Mouse (Mus musculus) midbrain, embryonic 14.5 days (tissue): Measurements from ENCODE around the gene Unc5cl. TPM values are rescaled to one million over a fixed set of nuclear protein-coding genes. Genes with fewer than 3 reads are reported as not detected.

Experiments
- ATAC-seq: fragments of 200-750 bp; cut with Nextera tagmentation; 2 replicates; pipeline ENCODE4 v1.8.0; 2017; ENCODE audit warnings: moderate number of reproducible peaks, moderate library complexity; ENCODE audit not compliant: low FRiP score, low TSS enrichment
- DNase-seq: peaks from one replicate; pipeline ENCODE4 v3.0.0-alpha.2; 2015
- H3K27ac ChIP-seq: fragments of 300-500 bp; sonication (generic); replicated peaks from 2 replicates; pipeline ENCODE4 v1.5.1; 2014; ENCODE audit warnings: mild to moderate bottlenecking, low read depth, low read length, moderate library complexity
- H3K27me3 ChIP-seq: fragments of 300-500 bp; sonication (generic); 2 replicates; pipeline ENCODE4 v1.6.1; 2014; ENCODE audit warnings: low read length, control low read depth, mixed read lengths; ENCODE audit not compliant: control insufficient read depth, insufficient read depth
- H3K36me3 ChIP-seq: fragments of 300-500 bp; sonication (generic); 2 replicates; pipeline ENCODE4 v1.6.1; 2014; ENCODE audit warnings: low read length, control low read depth; ENCODE audit not compliant: control insufficient read depth, insufficient read depth
- H3K4me1 ChIP-seq: fragments of 300-500 bp; sonication (generic); 2 replicates; pipeline ENCODE4 v1.6.1; 2014; ENCODE audit warnings: mild to moderate bottlenecking, antibody characterized with exemption, low read length, control low read depth; ENCODE audit not compliant: control insufficient read depth, insufficient read depth
- H3K4me2 ChIP-seq: fragments of 300-500 bp; sonication (generic); 2 replicates; pipeline ENCODE4 v1.6.1; 2014; ENCODE audit warnings: mild to moderate bottlenecking, low read length, moderate library complexity
- H3K4me3 ChIP-seq: fragments of 300-500 bp; sonication (generic); replicated peaks from 2 replicates; pipeline ENCODE4 v1.5.1; 2014; ENCODE audit warnings: low read depth, low read length
- H3K9ac ChIP-seq: fragments of 300-500 bp; sonication (generic); replicated peaks from 2 replicates; pipeline ENCODE4 v1.6.1; 2014; ENCODE audit warnings: mild to moderate bottlenecking, low read length, moderate library complexity
- H3K9me3 ChIP-seq: fragments of 300-500 bp; sonication (generic); 2 replicates; pipeline ENCODE4 v1.6.1; 2016; ENCODE audit warnings: low read length, control low read depth, mixed read lengths; ENCODE audit not compliant: control insufficient read depth
- WGBS: fragments of 180-500 bp; shearing (Covaris S2); extraction: QIAGEN DNeasy Blood & Tissue Kit; methylation state at CpG from one replicate; pipeline ENCODE4 v1.1.7; 2014; 5-methylcytosine and 5-hydroxymethylcytosine counted together
- polyA plus RNA-seq: library from polyadenylated mRNA; unstranded; fragments of >200 nt; fragmentation: Nextera tagmentation; extraction: Ambion mirVana; gene quantifications from 2 replicates; pipeline ENCODE4 v1.2.1, GENCODE M21; 2014

The Unc5cl gene
- polyA plus RNA-seq, 1 experiment from 2014 or later: 0.53 TPM

DNA sequence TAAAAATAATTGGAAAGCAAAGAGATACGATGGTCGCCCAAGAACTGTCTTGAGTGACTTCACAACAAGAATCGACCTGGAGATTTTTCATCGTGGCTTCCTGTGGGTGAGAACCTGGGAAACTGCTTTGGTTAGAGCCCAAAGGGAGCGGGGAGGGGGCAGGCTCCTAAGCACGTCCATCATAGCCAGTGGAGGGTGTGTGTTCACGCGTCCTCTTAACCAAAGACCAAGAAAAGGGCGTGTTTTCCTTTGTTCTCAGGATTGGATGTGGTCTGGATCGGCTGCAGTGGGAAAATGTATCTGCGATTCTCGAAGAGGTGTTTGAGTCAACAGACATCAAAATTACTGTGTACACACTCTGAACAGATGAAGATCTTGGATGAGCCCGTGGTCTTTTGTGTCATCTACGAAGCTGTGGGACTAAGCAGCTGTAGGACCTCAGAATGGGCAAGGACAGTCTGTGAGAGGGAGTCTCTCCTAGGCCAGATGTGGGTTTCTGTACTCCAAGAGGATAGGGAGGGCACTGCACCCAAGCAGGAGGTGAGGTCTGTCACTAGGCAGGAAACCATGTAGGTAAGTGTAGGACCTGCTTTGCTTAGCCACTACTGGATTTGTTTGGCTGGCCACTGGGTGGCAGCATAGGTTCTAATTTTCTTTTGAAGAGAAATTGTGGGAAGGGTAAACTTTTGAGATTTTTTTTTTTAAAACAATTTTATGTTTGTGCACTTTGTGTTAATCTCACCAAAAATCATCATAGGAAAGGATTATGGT is 38.1 kb upstream of the Unc5cl start:
- Histone ChIP-seq H3K9me3 (no peaks in the 10 kb centered on the region), H3K27ac (0 out of 2 replicates have a peak overlapping the region, but pooled peaks have one; percentile 6), H3K9ac (no peak overlapping the region), H3K4me1 (peaks cover 2% of the 10 kb centered on the region), H3K4me3 (no peak overlapping the region), H3K27me3 (no peaks in the 10 kb centered on the region), H3K4me2 (no peak overlapping the region), H3K36me3 (peaks cover 23% of the 10 kb centered on the region)
- WGBS: 93% methylated on average over 14 of the region's 14 CpGs
- peak; percentile 90 for DNase-seq
- peak; percentile 70 for ATAC-seq

DNA sequence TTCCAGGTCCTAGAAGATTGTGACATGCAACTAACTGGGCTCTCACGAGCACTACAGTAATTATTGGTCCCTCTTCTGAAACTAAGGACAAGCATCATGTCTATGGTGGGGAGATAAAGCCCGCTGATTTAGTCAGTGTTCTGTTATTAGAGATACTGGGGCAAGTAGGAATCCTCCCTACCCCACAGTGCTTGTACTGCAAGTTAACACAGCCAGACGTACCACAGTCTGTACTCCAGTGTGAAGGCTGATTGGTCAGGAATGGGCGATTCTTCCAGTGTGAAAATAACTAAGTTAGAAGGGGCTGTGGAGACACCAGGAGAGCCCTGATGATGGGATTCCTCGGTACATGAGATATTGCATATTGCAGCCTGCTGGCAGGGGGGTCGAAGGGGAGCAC is 37.2 kb upstream of the Unc5cl start:
- Histone ChIP-seq H3K4me3 (no peak overlapping the region), H3K4me2 (no peak overlapping the region), H3K36me3 (peaks cover 22% of the 10 kb centered on the region), H3K9me3 (no peaks in the 10 kb centered on the region), H3K27ac (no peak overlapping the region), H3K9ac (no peak overlapping the region), H3K4me1 (no peaks in the 10 kb centered on the region), H3K27me3 (no peaks in the 10 kb centered on the region)
- DNase-seq: no peak
- no peak for ATAC-seq
- WGBS: 93% methylated on average over 6 of the region's 6 CpGs

DNA sequence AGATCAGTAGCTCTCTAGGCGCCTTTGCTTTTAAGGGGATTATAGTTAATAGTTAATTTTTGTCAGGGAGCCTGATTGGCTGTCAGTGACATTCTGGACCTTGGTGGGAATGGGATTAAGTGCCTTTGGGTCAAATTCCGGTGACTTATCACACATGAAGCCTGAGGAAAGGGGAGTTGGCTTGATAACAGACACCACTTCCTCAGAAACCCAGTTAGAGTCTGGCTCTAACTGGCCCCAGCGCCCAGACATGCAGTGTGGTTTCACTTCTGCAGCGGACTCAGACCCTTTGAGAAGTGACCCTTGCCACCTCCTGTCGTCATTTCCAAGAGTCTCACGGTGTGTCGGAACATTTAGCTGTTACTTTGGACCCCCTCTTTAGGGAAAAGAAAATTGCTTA is 36.5 kb upstream of the Unc5cl start:
- no peaks in the 10 kb centered on the region for H3K27me3 ChIP-seq
- no peak overlapping the region for H3K9ac ChIP-seq
- peaks cover 21% of the 10 kb centered on the region for H3K36me3 ChIP-seq
- no peak overlapping the region for H3K4me3 ChIP-seq
- DNase-seq (no peak), ATAC-seq (no peak)
- H3K4me2 ChIP-seq: no peak overlapping the region
- H3K9me3 ChIP-seq: no peaks in the 10 kb centered on the region
- H3K27ac ChIP-seq: no peak overlapping the region
- no peaks in the 10 kb centered on the region for H3K4me1 ChIP-seq
- WGBS: 84% methylated on average over 7 of the region's 7 CpGs

DNA sequence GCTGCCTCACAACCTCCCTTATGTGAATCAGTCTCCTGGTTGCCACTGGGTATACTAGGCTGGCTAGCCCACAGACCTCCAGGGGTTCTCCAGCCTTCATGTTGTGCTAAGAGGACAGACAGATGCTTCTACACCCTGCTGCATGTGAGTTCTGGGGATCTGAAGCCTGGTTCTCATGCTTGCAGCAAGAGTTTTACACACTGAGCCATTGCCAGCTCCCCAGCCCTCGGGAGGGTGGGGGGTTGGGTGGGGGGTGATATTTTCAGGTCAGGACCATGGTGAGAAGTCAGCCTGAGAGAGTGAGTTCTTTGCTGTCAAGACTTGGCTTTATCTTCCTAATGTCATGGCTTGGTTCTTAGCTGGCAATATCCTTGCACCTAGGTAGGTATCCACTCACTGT is 35.9 kb upstream of the Unc5cl start:
- Histone ChIP-seq H3K9me3 (no peaks in the 10 kb centered on the region), H3K27me3 (no peaks in the 10 kb centered on the region), H3K4me2 (no peak overlapping the region), H3K9ac (no peak overlapping the region), H3K27ac (no peak overlapping the region), H3K4me1 (no peaks in the 10 kb centered on the region), H3K36me3 (peaks cover 18% of the 10 kb centered on the region), H3K4me3 (no peak overlapping the region)
- ATAC-seq (no peak), DNase-seq (no peak)
- 87% methylated on average over 1 of the region's 1 CpGs for WGBS

DNA sequence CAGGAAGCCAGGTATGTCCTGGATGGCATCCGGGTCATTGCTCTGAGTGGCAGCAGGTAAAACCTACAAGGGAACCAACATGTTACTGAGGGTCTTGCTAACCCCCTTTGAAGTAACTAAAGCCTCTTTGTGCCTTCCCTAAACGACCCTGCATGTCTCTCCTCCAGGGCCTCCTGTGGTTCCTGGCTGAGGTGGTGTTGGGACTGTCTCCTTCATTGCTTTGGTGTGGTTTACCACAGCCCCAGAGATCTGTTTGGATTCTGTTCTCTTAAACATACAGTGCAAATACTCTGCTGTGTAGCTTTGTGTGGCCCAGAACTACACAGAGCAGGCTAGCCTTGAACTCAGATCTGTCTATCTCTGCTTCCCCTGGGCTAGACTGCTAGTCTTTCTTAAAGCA is 35.1 kb upstream of the Unc5cl start:
- Histone ChIP-seq H3K4me3 (no peak overlapping the region), H3K9ac (no peak overlapping the region), H3K9me3 (no peaks in the 10 kb centered on the region), H3K4me2 (no peak overlapping the region), H3K27ac (no peak overlapping the region), H3K4me1 (no peaks in the 10 kb centered on the region), H3K27me3 (no peaks in the 10 kb centered on the region), H3K36me3 (peaks cover 14% of the 10 kb centered on the region)
- DNase-seq: no peak
- ATAC-seq: no peak
- 70% methylated on average over 2 of the region's 2 CpGs for WGBS

DNA sequence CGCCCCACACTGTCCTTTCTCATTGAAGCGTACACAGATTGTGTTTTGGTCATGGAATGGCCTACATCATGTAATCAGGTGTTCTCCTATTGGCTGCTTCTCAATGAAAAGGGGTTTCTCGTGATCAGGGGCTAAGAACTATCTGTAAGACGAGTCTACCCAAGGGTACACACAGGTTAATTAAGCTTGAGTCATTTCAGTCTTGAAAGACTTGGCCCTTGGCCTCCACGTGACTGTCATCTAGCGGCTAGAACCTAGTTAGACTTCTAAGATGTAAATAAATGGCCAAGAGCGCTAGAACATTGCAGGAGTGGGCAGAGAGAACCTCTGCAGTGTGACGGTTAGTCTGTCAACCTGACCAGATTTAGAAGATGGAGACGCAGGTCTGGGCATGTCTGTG is 30.5 kb upstream of the Unc5cl start:
- no peak overlapping the region for H3K4me2 ChIP-seq
- ATAC-seq: no peak
- H3K4me3 ChIP-seq: no peak overlapping the region
- no peak overlapping the region for H3K9ac ChIP-seq
- no peak overlapping the region for H3K27ac ChIP-seq
- no peaks in the 10 kb centered on the region for H3K36me3 ChIP-seq
- WGBS: 89% methylated on average over 9 of the region's 9 CpGs
- H3K27me3 ChIP-seq: no peaks in the 10 kb centered on the region
- no peaks in the 10 kb centered on the region for H3K4me1 ChIP-seq
- no peaks in the 10 kb centered on the region for H3K9me3 ChIP-seq
- DNase-seq: no peak

DNA sequence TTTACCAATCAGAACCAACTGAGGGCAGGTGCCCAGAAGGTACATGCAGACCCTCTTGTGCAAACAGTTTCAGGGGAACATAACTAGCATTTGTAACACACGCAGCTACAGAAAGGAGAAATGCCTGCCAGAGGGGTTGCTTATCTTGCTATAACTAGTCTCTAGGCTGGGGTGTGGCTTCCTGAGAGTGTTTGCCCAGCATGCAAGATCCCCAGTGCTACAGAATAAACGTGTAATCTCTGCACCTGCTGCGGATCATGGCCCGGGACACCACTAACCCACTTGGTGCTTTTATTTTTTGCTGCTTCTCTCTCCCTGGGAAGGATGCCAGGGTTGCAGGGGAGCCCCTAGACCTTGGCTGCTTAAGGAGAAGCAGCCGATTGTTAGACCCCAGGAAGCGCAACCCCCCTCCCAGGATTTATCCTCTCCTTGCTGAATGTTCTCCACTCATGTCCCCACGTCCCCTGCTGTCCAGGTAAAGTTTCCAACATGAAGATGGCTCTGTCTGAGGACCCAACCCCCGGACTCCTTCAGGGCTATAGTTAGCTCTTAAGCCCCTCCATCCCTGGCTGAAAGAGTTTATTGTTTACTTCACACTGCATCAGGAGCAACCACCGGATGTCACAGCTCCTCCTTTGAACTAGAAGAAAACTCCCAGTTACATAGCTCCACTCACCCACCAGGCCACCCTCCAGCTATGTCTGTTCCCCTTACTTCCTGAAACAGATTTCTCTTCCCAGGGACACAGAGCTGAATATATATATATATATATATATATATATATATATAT is 28.7 kb upstream of the Unc5cl start:
- no peak overlapping the region for H3K27ac ChIP-seq
- ATAC-seq: no peak
- peak; percentile 15 for DNase-seq
- no peaks in the 10 kb centered on the region for H3K9me3 ChIP-seq
- H3K9ac ChIP-seq: no peak overlapping the region
- no peaks in the 10 kb centered on the region for H3K4me1 ChIP-seq
- no peak overlapping the region for H3K4me2 ChIP-seq
- WGBS: 42% methylated on average over 9 of the region's 9 CpGs
- no peaks in the 10 kb centered on the region for H3K36me3 ChIP-seq
- H3K4me3 ChIP-seq: no peak overlapping the region
- no peaks in the 10 kb centered on the region for H3K27me3 ChIP-seq

DNA sequence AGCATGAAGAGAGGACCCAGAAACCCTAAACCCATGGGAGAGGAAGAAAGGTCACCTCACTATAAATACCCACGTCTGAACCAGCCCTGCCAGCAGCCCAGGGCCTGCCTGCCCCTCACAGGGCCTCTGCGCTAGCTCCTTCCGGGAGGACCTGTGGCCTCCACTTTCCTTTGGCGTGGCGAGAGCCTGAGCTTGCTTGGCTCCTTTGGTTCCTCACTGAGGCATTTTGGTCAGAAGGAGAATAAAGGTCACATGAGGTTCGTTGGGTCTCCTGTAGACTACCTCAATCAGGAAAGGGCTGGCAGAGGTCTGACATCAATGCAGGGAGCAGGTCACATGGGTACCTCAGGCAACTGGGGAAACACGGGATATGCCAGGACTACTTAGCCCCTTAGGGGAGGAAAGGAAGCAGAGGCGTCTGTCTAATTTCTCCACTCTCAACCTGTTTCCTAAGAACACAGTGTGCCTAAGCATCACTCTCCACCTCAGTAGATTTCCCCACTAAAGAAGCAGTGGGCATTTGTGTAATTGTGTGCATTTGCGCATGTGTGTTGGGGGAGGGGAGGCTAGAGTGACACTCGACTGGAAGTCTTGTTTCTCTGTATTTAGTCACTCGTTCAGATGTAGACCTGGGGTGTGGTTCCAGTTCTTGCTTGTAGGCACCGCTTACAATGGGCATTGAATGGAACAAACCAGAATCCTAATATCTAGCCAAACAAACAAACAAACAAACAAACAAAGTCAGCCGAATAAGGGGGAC is 27.5 kb upstream of the Unc5cl start:
- no peak overlapping the region for H3K4me3 ChIP-seq
- no peaks in the 10 kb centered on the region for H3K4me1 ChIP-seq
- no peaks in the 10 kb centered on the region for H3K9me3 ChIP-seq
- H3K27ac ChIP-seq: no peak overlapping the region
- H3K27me3 ChIP-seq: no peaks in the 10 kb centered on the region
- no peaks in the 10 kb centered on the region for H3K36me3 ChIP-seq
- H3K4me2 ChIP-seq: no peak overlapping the region
- no peak for DNase-seq
- WGBS: 77% methylated on average over 13 of the region's 13 CpGs
- ATAC-seq: no peak
- H3K9ac ChIP-seq: no peak overlapping the region
